ENCODE assay signal across 34 mouse cellular contexts in genomic region chr1:18970173-18970572, GRCm38 (mm10).
"Had no signal": no experiment of that assay in that cellular context is flagged by ENCODE, and none has a peak within 500 bp of the region (broad histone marks: within the 10 kb centered on the region; RNA-seq: fewer than 3 reads in every experiment).

No protein-coding gene starts in this region.

- H3K9me3 ChIP-seq: heart, embryonic 10.5 days; heart, embryonic 12.5 days; heart, embryonic 13.5 days; heart, embryonic 15.5 days; hindbrain, embryonic 10.5 days; hindbrain, embryonic 12.5 days; hindbrain, embryonic 13.5 days; hindbrain, embryonic 15.5 days; intestine, embryonic 15.5 days; kidney, embryonic 15.5 days had no signal

- H3K4me3 ChIP-seq: heart, embryonic 10.5 days; heart, embryonic 12.5 days; heart, embryonic 13.5 days; heart, embryonic 15.5 days; hindbrain, embryonic 10.5 days; hindbrain, embryonic 12.5 days; hindbrain, embryonic 13.5 days; hindbrain, embryonic 15.5 days; intestine, embryonic 15.5 days; kidney, embryonic 15.5 days; layer of hippocampus, adult 2 months had no signal

- ATAC-seq: hindbrain, embryonic 16.5 days; hindbrain, postnatal 0 days; inflammation-experienced regulatory T-cells, adult 6 months; intestine, embryonic 15.5 days; intestine, embryonic 16.5 days; intestine, postnatal 0 days had no signal

- DNase-seq: heart, postnatal 14 days; heart, postnatal 36 days; heart, postnatal 4 days; kidney, adult 11 months; kidney, adult 18-20 months; kidney, adult 2 months; kidney, adult 8-10 months; kidney, adult 9 months; kidney, postnatal 10 days; kidney, postnatal 14 days; kidney, postnatal 25 days; kidney, postnatal 36 days; kidney, postnatal 4 days; layer of hippocampus, adult 9-11 months; layer of hippocampus, postnatal 36 days had no signal

- H3K36me3 ChIP-seq: heart, embryonic 10.5 days; heart, embryonic 12.5 days; heart, embryonic 13.5 days; heart, embryonic 15.5 days; hindbrain, embryonic 10.5 days; hindbrain, embryonic 12.5 days; hindbrain, embryonic 13.5 days; hindbrain, embryonic 15.5 days; intestine, embryonic 15.5 days; kidney, embryonic 15.5 days had no signal

- H3K27me3 ChIP-seq: heart, embryonic 12.5 days; heart, embryonic 13.5 days; heart, embryonic 15.5 days; hindbrain, embryonic 12.5 days; hindbrain, embryonic 13.5 days; hindbrain, embryonic 15.5 days; intestine, embryonic 15.5 days; kidney, embryonic 15.5 days had no signal

- H3K4me1 ChIP-seq: heart, embryonic 10.5 days; heart, embryonic 12.5 days; heart, embryonic 13.5 days; heart, embryonic 15.5 days; hindbrain, embryonic 10.5 days; hindbrain, embryonic 12.5 days; hindbrain, embryonic 13.5 days; hindbrain, embryonic 15.5 days; intestine, embryonic 15.5 days; kidney, embryonic 15.5 days had no signal

- H3K27ac ChIP-seq: heart, embryonic 10.5 days; heart, embryonic 13.5 days; heart, embryonic 15.5 days; hindbrain, embryonic 10.5 days; hindbrain, embryonic 12.5 days; hindbrain, embryonic 13.5 days; hindbrain, embryonic 14.5 days; hindbrain, embryonic 15.5 days; hindbrain, postnatal 0 days; intestine, embryonic 15.5 days; kidney, embryonic 15.5 days; kidney, postnatal 0 days; layer of hippocampus, adult 2 months had no signal

- H3K4me2 ChIP-seq: heart, embryonic 11.5 days; heart, embryonic 12.5 days; heart, embryonic 13.5 days; heart, embryonic 15.5 days; hindbrain, embryonic 12.5 days; hindbrain, embryonic 13.5 days; hindbrain, embryonic 14.5 days; hindbrain, embryonic 15.5 days; intestine, embryonic 15.5 days; kidney, embryonic 15.5 days had no signal

- H3K9ac ChIP-seq: heart, embryonic 12.5 days; heart, embryonic 13.5 days; heart, embryonic 15.5 days; hindbrain, embryonic 12.5 days; hindbrain, embryonic 13.5 days; hindbrain, embryonic 14.5 days; hindbrain, embryonic 15.5 days; intestine, embryonic 15.5 days; kidney, embryonic 15.5 days had no signal
